8 mouse cellular contexts compared by ENCODE assay signal in the genomic region with DNA sequence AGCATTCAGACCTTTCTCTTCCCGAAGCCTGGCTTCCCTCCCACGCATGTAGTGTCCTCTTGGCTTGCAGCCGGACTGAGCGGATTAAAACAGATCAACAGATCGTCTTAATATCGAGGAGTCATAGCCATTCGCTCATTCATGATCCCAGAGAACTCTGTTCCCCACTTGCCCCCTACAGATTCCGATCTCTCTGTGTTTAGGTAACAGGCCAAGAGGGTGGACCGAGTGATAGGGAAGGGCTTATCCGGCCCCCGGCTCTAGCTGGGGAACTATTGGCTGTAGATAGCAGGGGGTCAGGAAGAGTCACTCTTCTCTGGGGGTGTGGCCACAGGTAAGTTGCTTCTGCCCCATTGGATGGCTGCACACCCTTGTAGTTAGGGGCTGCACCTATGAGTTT.
DNase-seq lines count a peak whose midpoint lies in the region; ATAC-seq lines count a peak whose summit lies in the region.

No protein-coding gene starts in this region.

- H3K4me2 ChIP-seq in heart, embryonic 16.5 days (ENCODE audit: low read depth, low read length): peak overlapping the region; percentile 65
- peak overlapping the region; percentile 51 for H3K4me2 ChIP-seq in midbrain, embryonic 12.5 days (replicated peaks)

- WGBS in heart, embryonic 16.5 days: 5% methylated on average over 11 of the region's 11 CpGs
- WGBS in midbrain, embryonic 12.5 days: 3% methylated on average over 11 of the region's 11 CpGs

- H3K9me3 ChIP-seq in heart, embryonic 16.5 days (replicated peaks; ENCODE audit: control insufficient read depth, low read length): no peaks in the 10 kb centered on the region
- H3K9me3 ChIP-seq in midbrain, embryonic 12.5 days: no peaks in the 10 kb centered on the region

- peak overlapping the region; percentile 35; the same call in 1 of the 2 replicates for H3K9ac ChIP-seq in heart, embryonic 16.5 days (ENCODE audit: low read length)
- no peak overlapping the region for H3K9ac ChIP-seq in midbrain, embryonic 12.5 days (replicated peaks)

- no peaks in the 10 kb centered on the region for H3K27me3 ChIP-seq in heart, embryonic 16.5 days (ENCODE audit: control insufficient read depth, insufficient read depth, low read length)
- peaks cover 12% of the 10 kb centered on the region; the same call in 1 of the 2 replicates for H3K27me3 ChIP-seq in midbrain, embryonic 12.5 days

- peak overlapping the region; percentile 47 for H3K4me3 ChIP-seq in heart, embryonic 16.5 days (ENCODE audit: low read length)
- no peak overlapping the region for H3K4me3 ChIP-seq in midbrain, embryonic 12.5 days

- H3K27ac ChIP-seq in heart, embryonic 16.5 days (ENCODE audit: low read length): no peak overlapping the region; the same call in 1 of the 2 replicates
- no peak overlapping the region for H3K27ac ChIP-seq in midbrain, embryonic 12.5 days (replicated peaks)

- H3K4me1 ChIP-seq in heart, embryonic 16.5 days (ENCODE audit: control insufficient read depth, insufficient read depth, low read length): peaks cover 31% of the 10 kb centered on the region
- H3K4me1 ChIP-seq in midbrain, embryonic 12.5 days: peaks cover 38% of the 10 kb centered on the region

- ATAC-seq in heart, embryonic 16.5 days (replicated peaks; ENCODE audit: extremely low read depth, insufficient read depth, low FRiP score): no peak
- ATAC-seq in midbrain, embryonic 12.5 days (ENCODE audit: low FRiP score, low read depth): no peak; the same call in 1 of the 2 replicates

- peak; percentile 39 to 61 for DNase-seq in adrenal gland, adult (ENCODE audit: inconsistent age in 2 of 2, low spot score in 1 of 2)
- no peak for DNase-seq in adrenal gland, postnatal 4 days (ENCODE audit: low spot score in 2 of 2)
- peak; percentile 42 for DNase-seq in embryo, embryonic 9.5 days (ENCODE audit: extremely low spot score)
- peak; percentile 53 to 84 for DNase-seq in kidney, postnatal 25 days
- no peak for DNase-seq in c-Kit-positive CD71-positive TER-119-positive erythroid progenitor cells, embryonic 14.5 days (ENCODE audit: low spot score)
- no peak for DNase-seq in left cerebral cortex, adult 8-10 months (ENCODE audit: low spot score in 2 of 2)

- H3K36me3 ChIP-seq in heart, embryonic 16.5 days (ENCODE audit: control insufficient read depth, insufficient read depth): no peaks in the 10 kb centered on the region
- H3K36me3 ChIP-seq in midbrain, embryonic 12.5 days: 0 out of 2 replicates have a peak, but pooled peaks cover 4% of the 10 kb centered on the region

Comparison
In these comparisons a context has a peak if more than half of its experiments do, and no peak if none do; other contexts are left out.
1. DNase-seq: peak in adrenal gland, adult (2 of 2), embryo, embryonic 9.5 days (single experiment) and kidney, postnatal 25 days (2 of 2); none in adrenal gland, postnatal 4 days (0 of 2), c-Kit-positive CD71-positive TER-119-positive erythroid progenitor cells, embryonic 14.5 days (single experiment) and left cerebral cortex, adult 8-10 months (0 of 2).